Mouse (Mus musculus) heart, adult 2 months (tissue): ENCODE results near the gene Olfr523.
"Not testable (repeated sequence)": the region's sequence is repeated elsewhere in the genome, so short reads cannot be mapped to it uniquely, and the experiment has no call there.

Source experiments
- CTCF ChIP-seq: fragments of 200-600 bp; IDR thresholded peaks from 2 replicates; pipeline ENCODE4 v1.8.1; 2022; ENCODE audit warnings: antibody characterized with exemption, mild to moderate bottlenecking, moderate library complexity
- EP300 ChIP-seq: fragments of 200-500 bp; IDR thresholded peaks from 2 replicates; pipeline ENCODE4 v1.6.1; 2011; ENCODE audit warnings: low read depth, low read length, control low read depth; ENCODE audit not compliant: insufficient read depth
- POLR2A ChIP-seq: fragments of 200-500 bp; IDR thresholded peaks from 2 replicates; pipeline ENCODE4 v1.6.1; 2011; ENCODE audit warnings: mild to moderate bottlenecking, low read depth, low read length, control low read depth; ENCODE audit not compliant: insufficient read depth

- TF ChIP-seq CTCF, POLR2A, EP300: not testable (repeated sequence)
These were observed 40.8 kb upstream of the Olfr523 start for GRCm38 (mm10) chr7:140132184-140132583.
